Mouse (Mus musculus) megakaryocyte-erythroid progenitor cell, adult 5 weeks (primary cell): ENCODE data around the gene Rarres1. TPM values are rescaled to one million over a fixed set of nuclear protein-coding genes. Genes with fewer than 3 reads are reported as not detected.

Experiments
- polyA plus RNA-seq: library from polyadenylated mRNA; stranded (reverse); fragments of >175 nt; gene quantifications from 2 replicates; pipeline ENCODE4 v1.2.3, GENCODE M21; 2012

Rarres1 gene
- polyA plus RNA-seq = 0.11 and 0.13 TPM in 2 replicates

GRCm38 (mm10) chr3:67515274-67515801 lies at the start of gene Rarres1:
TSS of gene Rarres1 (minus strand) at chr3:67515523.

GRCm38 (mm10) chr3:67463450-67464372 lies 51.6 kb downstream of the Rarres1 start, which contains the start of gene Lxn:
TSS of gene Lxn (minus strand) at chr3:67463926.

GRCm38 (mm10) chr3:67429999-67430380 lies 85.3 kb downstream of the Rarres1 start, which contains the start of gene Gfm1:
TSS of gene Gfm1 (plus strand) at chr3:67430096.

Other genes starting within 250 kb of the Rarres1 start
- 0.26 and 0.30 TPM in 2 replicates for gene Mlf1, start 141.4 kb downstream of the Rarres1 start, polyA plus RNA-seq
- gene Gm17402, start 140.4 kb downstream of the Rarres1 start, polyA plus RNA-seq = not detected in 2 replicates
- gene Gfm1, start 85.4 kb downstream of the Rarres1 start, polyA plus RNA-seq = 6.5 and 8.5 TPM in 2 replicates
- gene Lxn, start 51.6 kb downstream of the Rarres1 start, polyA plus RNA-seq = 36.9 and 39.8 TPM in 2 replicates
- 27.1 and 34.3 TPM in 2 replicates for gene Mfsd1, start 67.2 kb upstream of the Rarres1 start, polyA plus RNA-seq